Mouse (Mus musculus) stomach, postnatal 0 days (tissue): ENCODE data around the gene Lrrc49.

Source experiments
- CTCF ChIP-seq: IDR thresholded peaks from 2 replicates; pipeline ENCODE4 v1.5.1; 2016; ENCODE audit warnings: antibody characterized with exemption, low read depth, mild to moderate bottlenecking, moderate library complexity
- EP300 ChIP-seq: optimal IDR thresholded peaks from 2 replicates; pipeline ENCODE3; 2016; ENCODE audit warnings: antibody characterized with exemption

- TF ChIP-seq CTCF (peak; percentile 62), EP300 (no peak)
These were observed 13.2 kb downstream of the Lrrc49 start for GRCm38 (mm10) chr9:60674780-60675179.
